8 mouse cellular contexts compared by ENCODE assay signal in genomic region chr6:121473093-121473821, GRCm38 (mm10). TPM values are rescaled to one million over a fixed set of nuclear protein-coding genes. Genes with fewer than 3 reads are reported as not detected.
DNase-seq lines count a peak whose midpoint lies in the region; ATAC-seq and TF ChIP-seq lines count a peak whose summit lies in the region.

TSS of gene Iqsec3 (minus strand) at chr6:121473678.

- TF ChIP-seq CTCF in heart, postnatal 0 days (IDR thresholded peaks at IDR 0.05; ENCODE audit: low read depth) = no peak

- H3K4me1 ChIP-seq in forebrain, embryonic 13.5 days = peaks cover 17% of the 10 kb centered on the region
- H3K4me1 ChIP-seq in heart, postnatal 0 days (ENCODE audit: control insufficient read depth, insufficient read depth) = no peaks in the 10 kb centered on the region
- no peaks in the 10 kb centered on the region for H3K4me1 ChIP-seq in liver, embryonic 15.5 days (replicated peaks)
- H3K4me1 ChIP-seq in neural tube, embryonic 13.5 days (replicated peaks) = peaks cover 54% of the 10 kb centered on the region

- peak; percentile 32 for DNase-seq in 416B (ENCODE audit: low read depth)
- DNase-seq in brain, embryonic 18.5 days (ENCODE audit: low read depth, low spot score) = peak; percentile 78
- DNase-seq in heart, postnatal 0 days (ENCODE audit: low spot score) = peak; percentile 84
- peak; percentile 87 to 97 for DNase-seq in kidney, postnatal 36 days
- DNase-seq in testis, postnatal 10 days (ENCODE audit: low spot score) = peak; percentile 98

- H3K9me3 ChIP-seq in forebrain, embryonic 13.5 days (replicated peaks) = no peaks in the 10 kb centered on the region
- no peaks in the 10 kb centered on the region for H3K9me3 ChIP-seq in heart, postnatal 0 days (replicated peaks; ENCODE audit: control insufficient read depth, low read length)
- H3K9me3 ChIP-seq in liver, embryonic 15.5 days (replicated peaks) = no peaks in the 10 kb centered on the region
- H3K9me3 ChIP-seq in neural tube, embryonic 13.5 days = no peaks in the 10 kb centered on the region

- ATAC-seq in forebrain, embryonic 13.5 days = peak; percentile 97
- peak; percentile 90 for ATAC-seq in heart, postnatal 0 days (ENCODE audit: insufficient read depth, low read depth)
- peak; percentile 34 for ATAC-seq in liver, embryonic 15.5 days (ENCODE audit: insufficient read depth)
- peak; percentile 96 for ATAC-seq in neural tube, embryonic 13.5 days (ENCODE audit: low read depth)

- H3K36me3 ChIP-seq in forebrain, embryonic 13.5 days (ENCODE audit: poor library complexity, severe bottlenecking) = no peaks in the 10 kb centered on the region
- H3K36me3 ChIP-seq in heart, postnatal 0 days (replicated peaks; ENCODE audit: control insufficient read depth, insufficient read depth, low read length) = no peaks in the 10 kb centered on the region
- no peaks in the 10 kb centered on the region for H3K36me3 ChIP-seq in liver, embryonic 15.5 days (replicated peaks)
- no peaks in the 10 kb centered on the region for H3K36me3 ChIP-seq in neural tube, embryonic 13.5 days

- peak within 1 kb of the TSS; percentile 55 for H3K4me3 ChIP-seq in forebrain, embryonic 13.5 days
- H3K4me3 ChIP-seq in heart, postnatal 0 days (ENCODE audit: low read depth, low read length) = 0 out of 2 replicates have a peak within 1 kb of the TSS, but pooled peaks have one; percentile 11
- no peak within 1 kb of the TSS for H3K4me3 ChIP-seq in liver, embryonic 15.5 days (replicated peaks)
- peak within 1 kb of the TSS; percentile 76 for H3K4me3 ChIP-seq in neural tube, embryonic 13.5 days

- peak within 1 kb of the TSS; percentile 69 for H3K4me2 ChIP-seq in forebrain, embryonic 13.5 days
- peak within 1 kb of the TSS; percentile 33 for H3K4me2 ChIP-seq in heart, postnatal 0 days (ENCODE audit: low read depth, low read length)
- no peak within 1 kb of the TSS for H3K4me2 ChIP-seq in liver, embryonic 15.5 days
- peak within 1 kb of the TSS; percentile 60 for H3K4me2 ChIP-seq in neural tube, embryonic 13.5 days

- H3K27me3 ChIP-seq in forebrain, embryonic 13.5 days = peaks cover 16% of the 10 kb centered on the region; the same call in 1 of the 2 replicates
- H3K27me3 ChIP-seq in heart, postnatal 0 days (ENCODE audit: control insufficient read depth, insufficient read depth, low read length) = peaks cover 42% of the 10 kb centered on the region
- H3K27me3 ChIP-seq in liver, embryonic 15.5 days = peaks cover 36% of the 10 kb centered on the region
- H3K27me3 ChIP-seq in neural tube, embryonic 13.5 days = peaks cover 29% of the 10 kb centered on the region

- WGBS in forebrain, embryonic 13.5 days = under 1% methylated on average over 59 of the region's 65 CpGs
- WGBS in heart, postnatal 0 days = under 1% methylated on average over 60 of the region's 65 CpGs
- under 1% methylated on average over 65 of the region's 65 CpGs for WGBS in liver, embryonic 15.5 days (ENCODE audit: insufficient replicate concordance)
- under 1% methylated on average over 62 of the region's 65 CpGs for WGBS in neural tube, embryonic 13.5 days

- TF ChIP-seq EP300 in heart, postnatal 0 days (IDR thresholded peaks at IDR 0.05; ENCODE audit: low read depth) = no peak

- peak within 1 kb of the TSS; percentile 76 for H3K27ac ChIP-seq in forebrain, embryonic 13.5 days
- H3K27ac ChIP-seq in heart, postnatal 0 days (ENCODE audit: low read depth) = no peak within 1 kb of the TSS
- H3K27ac ChIP-seq in liver, embryonic 15.5 days (replicated peaks) = no peak within 1 kb of the TSS
- H3K27ac ChIP-seq in neural tube, embryonic 13.5 days (replicated peaks) = peak within 1 kb of the TSS; percentile 95

- peak within 1 kb of the TSS; percentile 68 for H3K9ac ChIP-seq in forebrain, embryonic 13.5 days
- H3K9ac ChIP-seq in heart, postnatal 0 days (replicated peaks; ENCODE audit: low read depth, low read length) = no peak within 1 kb of the TSS
- no peak within 1 kb of the TSS for H3K9ac ChIP-seq in liver, embryonic 15.5 days
- peak within 1 kb of the TSS; percentile 93 for H3K9ac ChIP-seq in neural tube, embryonic 13.5 days

RNA-seq across cellular contexts. Expression of gene Iqsec3, which starts in this region (rescaled TPM):
- polyA plus RNA-seq in forebrain, embryonic 13.5 days (2015; fragmentation: Nextera tagmentation; extraction: Ambion mirVana) = 2.7 and 3.5 TPM in 2 replicates
- not detected in 2 replicates for total RNA-seq in heart, postnatal 0 days (2014; rRNA removed; ENCODE audit: low replicate concordance)
- polyA plus RNA-seq in heart, postnatal 0 days (2015; fragmentation: Nextera tagmentation; extraction: Ambion mirVana) = 0.03 and 0.04 TPM in 2 replicates
- not detected in 2 replicates for polyA plus RNA-seq in liver, embryonic 15.5 days (2015; fragmentation: Nextera tagmentation; extraction: Ambion mirVana)
- 13.6 and 14.0 TPM in 2 replicates for polyA plus RNA-seq in neural tube, embryonic 13.5 days (2015; fragmentation: Nextera tagmentation; extraction: Ambion mirVana)

Comparison
In these comparisons a context has a peak if more than half of its experiments do, and no peak if none do; other contexts are left out.
1. Peak in DNase-seq, ATAC-seq, H3K4me3 ChIP-seq and H3K4me2 ChIP-seq in heart, postnatal 0 days; RNA of the gene not detected or under 1 TPM.
2. Peak in ATAC-seq in liver, embryonic 15.5 days; RNA of the gene not detected or under 1 TPM.
3. DNase-seq: peak in every context shown above with its lines; median percentile 98 in testis, postnatal 10 days; 92 in kidney, postnatal 36 days; 84 in heart, postnatal 0 days; 78 in brain, embryonic 18.5 days; 32 in 416B.
4. ATAC-seq: peak in every context shown above with its lines; median percentile 97 in forebrain, embryonic 13.5 days; 96 in neural tube, embryonic 13.5 days; 90 in heart, postnatal 0 days; 34 in liver, embryonic 15.5 days.
5. H3K27ac ChIP-seq: peak in forebrain, embryonic 13.5 days (single experiment) and neural tube, embryonic 13.5 days (single experiment); none in heart, postnatal 0 days (single experiment) and liver, embryonic 15.5 days (single experiment).
6. H3K9ac ChIP-seq: peak in forebrain, embryonic 13.5 days (single experiment) and neural tube, embryonic 13.5 days (single experiment); none in heart, postnatal 0 days (single experiment) and liver, embryonic 15.5 days (single experiment).